Mouse (Mus musculus): ENCODE measurements around the gene Sipa1l2. TPM values are rescaled to one million over a fixed set of nuclear protein-coding genes. Genes with fewer than 3 reads are reported as not detected.

The Sipa1l2 gene
- polyA plus RNA-seq, 1 experiment from 2014 or later = 23.3 TPM

Other genes starting within 250 kb of the Sipa1l2 start
- 8.5 and 9.8 TPM in 2 replicates for gene Map10, start 100.0 kb upstream of the Sipa1l2 start, polyA plus RNA-seq (2014; fragmentation: Nextera tagmentation; extraction: Ambion mirVana)
- 16.4 and 16.5 TPM in 2 replicates for gene Ntpcr, start 160.2 kb upstream of the Sipa1l2 start, polyA plus RNA-seq (2014; fragmentation: Nextera tagmentation; extraction: Ambion mirVana)

Data from forebrain, embryonic 11.5 days (tissue).